In the genomic region with DNA sequence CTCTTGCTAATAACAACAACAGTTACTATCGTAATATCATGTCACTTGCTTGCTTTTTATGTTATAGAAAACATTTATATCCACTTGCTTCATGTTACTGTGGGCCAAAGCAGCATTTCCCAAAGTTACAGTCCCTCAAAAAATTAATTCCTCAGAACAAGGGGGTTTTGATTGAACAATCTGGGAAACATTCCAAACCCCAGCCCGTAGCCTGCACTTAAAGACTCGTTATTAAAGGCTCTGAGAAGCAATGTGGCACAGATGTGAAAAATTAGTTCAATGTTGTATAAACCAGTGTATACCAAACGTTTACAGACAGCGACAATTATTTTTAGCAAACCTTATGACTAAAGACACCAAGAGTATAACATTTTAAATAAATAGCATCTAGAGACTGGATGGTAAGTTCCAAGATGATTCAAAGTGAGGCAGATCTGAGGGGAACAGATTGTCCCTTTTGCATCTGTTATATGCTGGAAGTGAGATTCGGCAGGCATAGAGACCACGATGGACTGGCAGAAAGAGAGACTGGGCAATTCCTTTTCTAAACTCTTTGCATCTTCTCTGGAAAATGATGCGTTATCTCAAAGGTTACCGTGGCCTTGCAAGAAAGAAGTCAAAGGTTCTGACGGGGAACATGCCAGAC, we compare ENCODE assay signal across 30 mouse cellular contexts. TPM values are rescaled to one million over a fixed set of nuclear protein-coding genes. Genes with fewer than 3 reads are reported as not detected.
DNase-seq lines count a peak whose midpoint lies in the region; ATAC-seq lines count a peak whose summit lies in the region.
"Had no signal": no experiment of that assay in that cellular context is flagged by ENCODE, and none has a peak within 500 bp of the region (broad histone marks: within the 10 kb centered on the region; RNA-seq: fewer than 3 reads in every experiment).

No protein-coding gene starts in this region.

- H3K27me3 ChIP-seq in limb, embryonic 11.5 days (ENCODE audit: control insufficient read depth, insufficient read depth, low read length), result no peaks in the 10 kb centered on the region
- peaks cover 17% of the 10 kb centered on the region; the same call in 1 of the 2 replicates for H3K27me3 ChIP-seq in limb, embryonic 10.5 days (ENCODE audit: low read depth, poor library complexity, severe bottlenecking)
- 0 out of 2 replicates have a peak, but pooled peaks cover 5% of the 10 kb centered on the region for H3K27me3 ChIP-seq in embryonic facial prominence, embryonic 13.5 days
- no peaks in the 10 kb centered on the region; the same call in 1 of the 2 replicates for H3K27me3 ChIP-seq in limb, embryonic 15.5 days
- H3K27me3 ChIP-seq: hindbrain, embryonic 12.5 days; liver, embryonic 13.5 days; stomach, embryonic 15.5 days had no signal

- H3K4me3 ChIP-seq in limb, embryonic 11.5 days (ENCODE audit: low read depth, low read length), result no peak overlapping the region
- H3K4me3 ChIP-seq in limb, embryonic 10.5 days, result no peak overlapping the region
- no peak overlapping the region for H3K4me3 ChIP-seq in embryonic facial prominence, embryonic 13.5 days
- H3K4me3 ChIP-seq in limb, embryonic 15.5 days, result no peak overlapping the region
- H3K4me3 ChIP-seq: forebrain, embryonic 12.5 days; heart, embryonic 13.5 days; hindbrain, embryonic 12.5 days; kidney, embryonic 15.5 days; liver, embryonic 13.5 days; megakaryocyte, embryonic 14.5 days; stomach, embryonic 15.5 days had no signal

- no peak overlapping the region for H3K4me2 ChIP-seq in limb, embryonic 11.5 days (ENCODE audit: low read depth, severe bottlenecking)
- peak overlapping the region; percentile 14; the same call in 1 of the 2 replicates for H3K4me2 ChIP-seq in embryonic facial prominence, embryonic 13.5 days
- no peak overlapping the region for H3K4me2 ChIP-seq in limb, embryonic 15.5 days
- H3K4me2 ChIP-seq: forebrain, embryonic 12.5 days; heart, embryonic 13.5 days; hindbrain, embryonic 12.5 days; kidney, embryonic 15.5 days; liver, embryonic 13.5 days; stomach, embryonic 15.5 days had no signal

- no peaks in the 10 kb centered on the region for H3K4me1 ChIP-seq in limb, embryonic 11.5 days (ENCODE audit: control insufficient read depth, insufficient read depth, low read length)
- H3K4me1 ChIP-seq in limb, embryonic 10.5 days, result peaks cover 9% of the 10 kb centered on the region
- peaks cover 22% of the 10 kb centered on the region for H3K4me1 ChIP-seq in embryonic facial prominence, embryonic 13.5 days
- H3K4me1 ChIP-seq in limb, embryonic 15.5 days, result peaks cover 11% of the 10 kb centered on the region
- H3K4me1 ChIP-seq: forebrain, embryonic 12.5 days; heart, embryonic 13.5 days; hindbrain, embryonic 12.5 days; kidney, embryonic 15.5 days; liver, embryonic 13.5 days; megakaryocyte, embryonic 14.5 days; stomach, embryonic 15.5 days had no signal

- WGBS in limb, embryonic 11.5 days, result 61% methylated on average over 10 of the region's 10 CpGs
- 68% methylated on average over 10 of the region's 10 CpGs for WGBS in limb, embryonic 10.5 days
- WGBS in embryonic facial prominence, embryonic 13.5 days, result 31% methylated on average over 10 of the region's 10 CpGs
- WGBS in limb, embryonic 15.5 days, result 30% methylated on average over 10 of the region's 10 CpGs

- H3K36me3 ChIP-seq in limb, embryonic 11.5 days (ENCODE audit: control insufficient read depth, insufficient read depth, low read length), result no peaks in the 10 kb centered on the region
- no peaks in the 10 kb centered on the region for H3K36me3 ChIP-seq in limb, embryonic 10.5 days
- no peaks in the 10 kb centered on the region for H3K36me3 ChIP-seq in embryonic facial prominence, embryonic 13.5 days
- H3K36me3 ChIP-seq in limb, embryonic 15.5 days, result no peaks in the 10 kb centered on the region
- H3K36me3 ChIP-seq: forebrain, embryonic 12.5 days; heart, embryonic 13.5 days; hindbrain, embryonic 12.5 days; kidney, embryonic 15.5 days; liver, embryonic 13.5 days; stomach, embryonic 15.5 days had no signal

- no peak overlapping the region for H3K27ac ChIP-seq in limb, embryonic 11.5 days (replicated peaks; ENCODE audit: low read depth, low read length)
- H3K27ac ChIP-seq in limb, embryonic 10.5 days, result no peak overlapping the region
- peak overlapping the region; percentile 62; the same call in 1 of the 2 replicates for H3K27ac ChIP-seq in embryonic facial prominence, embryonic 13.5 days
- 0 out of 2 replicates have a peak overlapping the region, but pooled peaks have one; percentile 50 for H3K27ac ChIP-seq in limb, embryonic 15.5 days
- H3K27ac ChIP-seq: forebrain, embryonic 12.5 days; heart, embryonic 13.5 days; hindbrain, embryonic 12.5 days; kidney, embryonic 15.5 days; liver, embryonic 13.5 days; stomach, embryonic 15.5 days had no signal

- no peaks in the 10 kb centered on the region for H3K9me3 ChIP-seq in limb, embryonic 11.5 days (ENCODE audit: control insufficient read depth, low read length)
- H3K9me3 ChIP-seq in limb, embryonic 10.5 days (replicated peaks), result no peaks in the 10 kb centered on the region
- no peaks in the 10 kb centered on the region for H3K9me3 ChIP-seq in embryonic facial prominence, embryonic 13.5 days
- H3K9me3 ChIP-seq in limb, embryonic 15.5 days, result no peaks in the 10 kb centered on the region
- H3K9me3 ChIP-seq: forebrain, embryonic 12.5 days; heart, embryonic 13.5 days; hindbrain, embryonic 12.5 days; kidney, embryonic 15.5 days; liver, embryonic 13.5 days; megakaryocyte, embryonic 14.5 days; stomach, embryonic 15.5 days had no signal

- ATAC-seq in limb, embryonic 11.5 days (ENCODE audit: insufficient number of reproducible peaks, low FRiP score, low TSS enrichment, low read depth), result no peak
- ATAC-seq in embryonic facial prominence, embryonic 13.5 days (ENCODE audit: insufficient number of reproducible peaks, insufficient read depth, low FRiP score, low TSS enrichment, low read depth), result no peak
- ATAC-seq in limb, embryonic 15.5 days (ENCODE audit: insufficient number of reproducible peaks, low FRiP score, low TSS enrichment, low read depth), result no peak

- DNase-seq in adrenal gland, adult (ENCODE audit: inconsistent age in 2 of 2, low spot score in 1 of 2), result peak; percentile 21 to 42
- DNase-seq in adrenal gland, adult 8-10 months, result no peak
- DNase-seq in limb, embryonic 11.5 days (ENCODE audit: low spot score), result peak; percentile 20
- no peak for DNase-seq in limb, embryonic 10.5 days (ENCODE audit: low spot score)
- DNase-seq in thymus, adult 18-20 months, result no peak
- DNase-seq: adrenal gland, postnatal 25 days; cerebellum, adult 11-12 months; cerebellum, postnatal 14 days; gastrocnemius, postnatal 14 days; heart, adult 18-20 months; kidney, adult 11 months; kidney, postnatal 4 days; layer of hippocampus, adult 9-11 months; liver, embryonic 13.5 days; lung, adult 2 months; lung, postnatal 36 days; midbrain, embryonic 14.5 days; right cerebral cortex, adult 18-20 months; right cerebral cortex, postnatal 4 days; thymus, postnatal 36 days had no signal

- H3K9ac ChIP-seq in limb, embryonic 11.5 days (ENCODE audit: low read length), result no peak overlapping the region
- no peak overlapping the region for H3K9ac ChIP-seq in embryonic facial prominence, embryonic 13.5 days
- H3K9ac ChIP-seq in limb, embryonic 15.5 days, result no peak overlapping the region
- H3K9ac ChIP-seq: forebrain, embryonic 12.5 days; heart, embryonic 13.5 days; hindbrain, embryonic 12.5 days; kidney, embryonic 15.5 days; liver, embryonic 13.5 days; stomach, embryonic 15.5 days had no signal

RNA-seq across cellular contexts. Expression of a gene that starts 35.1 kb away (rescaled TPM):
- total RNA-seq in adrenal gland, adult 8-10 months (2022), result not detected
- polyA plus RNA-seq in limb, embryonic 11.5 days (2014; fragmentation: Nextera tagmentation; extraction: Ambion mirVana), result 5.0 and 5.6 TPM in 2 replicates
- 11.5 and 12.6 TPM in 2 replicates for polyA plus RNA-seq in limb, embryonic 10.5 days (2016; fragmentation: Nextera tagmentation; extraction: Ambion mirVana)
- polyA plus RNA-seq in embryonic facial prominence, embryonic 13.5 days (2015; fragmentation: Nextera tagmentation; extraction: Ambion mirVana), result 79.9 and 82.3 TPM in 2 replicates
- 0.60 and 0.96 TPM in 2 replicates for polyA plus RNA-seq in limb, embryonic 15.5 days (2015; fragmentation: Nextera tagmentation; extraction: Ambion mirVana)
- total RNA-seq: adrenal gland, postnatal 25 days; gastrocnemius, postnatal 14 days; heart, adult 18-20 months; left cerebral cortex, adult 18-20 months; left cerebral cortex, postnatal 25 days had no signal
- polyA plus RNA-seq: kidney, embryonic 15.5 days; lung, adult 2 months had no signal

Comparison
In these comparisons a context has a peak if more than half of its experiments do, and no peak if none do; other contexts are left out.
1. DNase-seq: peak in adrenal gland, adult (2 of 2) and limb, embryonic 11.5 days (single experiment); none in adrenal gland, adult 8-10 months (single experiment), limb, embryonic 10.5 days (single experiment) and thymus, adult 18-20 months (0 of 2).
2. H3K27ac ChIP-seq: peak in embryonic facial prominence, embryonic 13.5 days (single experiment) and limb, embryonic 15.5 days (single experiment); none in limb, embryonic 11.5 days (single experiment) and limb, embryonic 10.5 days (single experiment).